Mouse (Mus musculus) hindbrain, embryonic 15.5 days (tissue): ENCODE measurements around the gene Prkag1. TPM values are rescaled to one million over a fixed set of nuclear protein-coding genes. Genes with fewer than 3 reads are reported as not detected.

ENCODE experiments used
- ATAC-seq: fragments of 200-750 bp; cut with Nextera tagmentation; 2 replicates; pipeline ENCODE4 v1.8.0; 2017; ENCODE audit warnings: low read depth, moderate number of reproducible peaks, moderate TSS enrichment; ENCODE audit not compliant: low FRiP score
- H3K27ac ChIP-seq: fragments of 300-500 bp; sonication (generic); replicated peaks from 2 replicates; pipeline ENCODE4 v1.5.1; 2015; ENCODE audit warnings: mild to moderate bottlenecking, inconsistent platforms
- H3K27me3 ChIP-seq: fragments of 300-500 bp; sonication (generic); 2 replicates; pipeline ENCODE4 v1.6.1; 2015; ENCODE audit warnings: control low read depth, inconsistent platforms
- H3K36me3 ChIP-seq: fragments of 300-500 bp; sonication (generic); 2 replicates; pipeline ENCODE4 v1.6.1; 2015; ENCODE audit warnings: control low read depth, inconsistent platforms
- H3K4me1 ChIP-seq: fragments of 300-500 bp; sonication (generic); replicated peaks from 2 replicates; pipeline ENCODE4 v1.6.1; 2015; ENCODE audit warnings: control low read depth, inconsistent platforms
- H3K4me2 ChIP-seq: fragments of 300-500 bp; sonication (generic); 2 replicates; pipeline ENCODE4 v1.6.1; 2015; ENCODE audit warnings: moderate library complexity, mild to moderate bottlenecking, inconsistent platforms
- H3K4me3 ChIP-seq: fragments of 300-500 bp; sonication (generic); 2 replicates; pipeline ENCODE4 v1.5.1; 2015; ENCODE audit warnings: mild to moderate bottlenecking, inconsistent platforms
- H3K9ac ChIP-seq: fragments of 300-500 bp; sonication (generic); 2 replicates; pipeline ENCODE4 v1.6.1; 2015; ENCODE audit warnings: inconsistent platforms
- H3K9me3 ChIP-seq: fragments of 300-500 bp; sonication (generic); 2 replicates; pipeline ENCODE4 v1.6.1; 2016; ENCODE audit warnings: control low read depth, inconsistent platforms
- WGBS: fragments of 180-500 bp; shearing (Covaris S2); methylation state at CpG from one replicate; pipeline ENCODE4 v1.1.7; 2015; 5-methylcytosine and 5-hydroxymethylcytosine counted together
- polyA plus RNA-seq: library from polyadenylated mRNA; unstranded; fragments of >200 nt; fragmentation: Nextera tagmentation; extraction: Ambion mirVana; gene quantifications from 2 replicates; pipeline ENCODE4 v1.2.1, GENCODE M21; 2015

Prkag1 gene
- polyA plus RNA-seq, 1 experiment from 2014 or later = 73.4 TPM

GRCm38 (mm10) chr15:98865771-98866170, 34.5 kb upstream of the Prkag1 start:
- H3K27me3 ChIP-seq = no peaks in the 10 kb centered on the region
- no peak overlapping the region for H3K9ac ChIP-seq
- peaks cover 55% of the 10 kb centered on the region for H3K36me3 ChIP-seq
- H3K9me3 ChIP-seq = no peaks in the 10 kb centered on the region
- H3K4me1 ChIP-seq = peaks cover 43% of the 10 kb centered on the region
- H3K4me2 ChIP-seq = no peak overlapping the region
- ATAC-seq = no peak
- WGBS = 97% methylated on average over 8 of the region's 8 CpGs
- H3K27ac ChIP-seq = no peak overlapping the region
- no peak overlapping the region for H3K4me3 ChIP-seq

GRCm38 (mm10) chr15:98864951-98865350, 33.6 kb upstream of the Prkag1 start:
- ATAC-seq = no peak
- no peaks in the 10 kb centered on the region for H3K9me3 ChIP-seq
- no peaks in the 10 kb centered on the region for H3K27me3 ChIP-seq
- H3K9ac ChIP-seq = no peak overlapping the region
- H3K27ac ChIP-seq = no peak overlapping the region
- H3K36me3 ChIP-seq = peaks cover 62% of the 10 kb centered on the region
- 95% methylated on average over 6 of the region's 6 CpGs for WGBS
- no peak overlapping the region for H3K4me2 ChIP-seq
- no peak overlapping the region for H3K4me3 ChIP-seq
- H3K4me1 ChIP-seq = peaks cover 37% of the 10 kb centered on the region

GRCm38 (mm10) chr15:98863451-98863958, 32.2 kb upstream of the Prkag1 start:
- WGBS = 91% methylated on average over 12 of the region's 12 CpGs
- Histone ChIP-seq H3K36me3 (peaks cover 75% of the 10 kb centered on the region), H3K27me3 (no peaks in the 10 kb centered on the region)

GRCm38 (mm10) chr15:98861701-98862410, 30.5 kb upstream of the Prkag1 start:
- H3K4me2 ChIP-seq = no peak overlapping the region
- 85% methylated on average over 21 of the region's 21 CpGs for WGBS

More at GRCm38 (mm10) chr15:98863451-98863958, 32.2 kb upstream of the Prkag1 start:
- Histone ChIP-seq H3K9me3 (no peaks in the 10 kb centered on the region), H3K9ac (no peak overlapping the region), H3K4me3 (no peak overlapping the region), H3K4me2 (no peak overlapping the region), H3K27ac (no peak overlapping the region), H3K4me1 (peaks cover 23% of the 10 kb centered on the region)
- ATAC-seq = no peak

DNA sequence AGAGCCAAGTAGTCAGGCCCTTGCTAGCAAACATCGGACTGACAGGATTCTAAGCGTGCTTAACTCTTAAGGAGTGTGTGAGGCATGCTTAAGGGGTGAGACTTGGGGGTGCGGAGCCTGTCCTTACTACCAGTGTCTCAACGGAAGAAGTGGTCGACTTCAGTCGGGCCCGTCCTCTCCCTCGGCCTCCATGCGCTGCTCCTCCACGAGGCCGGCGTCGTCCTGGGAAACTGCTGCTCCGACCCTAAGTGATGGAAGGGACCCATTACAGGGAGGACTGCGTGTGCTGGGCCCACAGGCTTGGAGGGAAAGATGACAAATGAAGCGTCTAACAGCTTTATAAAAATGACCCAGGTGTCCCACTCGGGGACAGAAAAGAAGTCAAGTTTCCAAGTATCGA, 29.6 kb upstream of the Prkag1 start:
- H3K9me3 ChIP-seq = no peaks in the 10 kb centered on the region
- no peak overlapping the region for H3K27ac ChIP-seq
- peaks cover 94% of the 10 kb centered on the region for H3K36me3 ChIP-seq
- H3K27me3 ChIP-seq = no peaks in the 10 kb centered on the region
- no peaks in the 10 kb centered on the region for H3K4me1 ChIP-seq
- H3K9ac ChIP-seq = no peak overlapping the region
- no peak overlapping the region for H3K4me2 ChIP-seq
- ATAC-seq = no peak
- WGBS = 94% methylated on average over 18 of the region's 18 CpGs
- H3K4me3 ChIP-seq = no peak overlapping the region

More at GRCm38 (mm10) chr15:98861701-98862410, 30.5 kb upstream of the Prkag1 start:
- Histone ChIP-seq H3K4me1 (peaks cover 6% of the 10 kb centered on the region; the same call in 1 of the 2 replicates), H3K9ac (no peak overlapping the region), H3K27ac (no peak overlapping the region), H3K4me3 (no peak overlapping the region), H3K36me3 (peaks cover 91% of the 10 kb centered on the region), H3K27me3 (no peaks in the 10 kb centered on the region), H3K9me3 (no peaks in the 10 kb centered on the region)
- ATAC-seq = no peak

- no peaks in the 10 kb centered on the region for H3K4me1 ChIP-seq
- no peaks in the 10 kb centered on the region for H3K9me3 ChIP-seq
- H3K4me2 ChIP-seq = no peak overlapping the region
- ATAC-seq = no peak
- H3K27ac ChIP-seq = no peak overlapping the region
- no peak overlapping the region for H3K9ac ChIP-seq
- H3K4me3 ChIP-seq = no peak overlapping the region
- no peaks in the 10 kb centered on the region for H3K27me3 ChIP-seq
- WGBS = 83% methylated on average over 9 of the region's 9 CpGs
- peaks cover 93% of the 10 kb centered on the region for H3K36me3 ChIP-seq
Observed at GRCm38 (mm10) chr15:98859319-98860043, 28.2 kb upstream of the Prkag1 start.

- no peaks in the 10 kb centered on the region for H3K27me3 ChIP-seq
- H3K9me3 ChIP-seq = no peaks in the 10 kb centered on the region
- H3K4me1 ChIP-seq = no peaks in the 10 kb centered on the region
- H3K4me2 ChIP-seq = no peak overlapping the region
- WGBS = 93% methylated on average over 16 of the region's 16 CpGs
- ATAC-seq = no peak
- no peak overlapping the region for H3K27ac ChIP-seq
- peaks cover 93% of the 10 kb centered on the region for H3K36me3 ChIP-seq
- no peak overlapping the region for H3K4me3 ChIP-seq
- H3K9ac ChIP-seq = no peak overlapping the region
Observed at GRCm38 (mm10) chr15:98854214-98854613, 22.9 kb upstream of the Prkag1 start.

DNA sequence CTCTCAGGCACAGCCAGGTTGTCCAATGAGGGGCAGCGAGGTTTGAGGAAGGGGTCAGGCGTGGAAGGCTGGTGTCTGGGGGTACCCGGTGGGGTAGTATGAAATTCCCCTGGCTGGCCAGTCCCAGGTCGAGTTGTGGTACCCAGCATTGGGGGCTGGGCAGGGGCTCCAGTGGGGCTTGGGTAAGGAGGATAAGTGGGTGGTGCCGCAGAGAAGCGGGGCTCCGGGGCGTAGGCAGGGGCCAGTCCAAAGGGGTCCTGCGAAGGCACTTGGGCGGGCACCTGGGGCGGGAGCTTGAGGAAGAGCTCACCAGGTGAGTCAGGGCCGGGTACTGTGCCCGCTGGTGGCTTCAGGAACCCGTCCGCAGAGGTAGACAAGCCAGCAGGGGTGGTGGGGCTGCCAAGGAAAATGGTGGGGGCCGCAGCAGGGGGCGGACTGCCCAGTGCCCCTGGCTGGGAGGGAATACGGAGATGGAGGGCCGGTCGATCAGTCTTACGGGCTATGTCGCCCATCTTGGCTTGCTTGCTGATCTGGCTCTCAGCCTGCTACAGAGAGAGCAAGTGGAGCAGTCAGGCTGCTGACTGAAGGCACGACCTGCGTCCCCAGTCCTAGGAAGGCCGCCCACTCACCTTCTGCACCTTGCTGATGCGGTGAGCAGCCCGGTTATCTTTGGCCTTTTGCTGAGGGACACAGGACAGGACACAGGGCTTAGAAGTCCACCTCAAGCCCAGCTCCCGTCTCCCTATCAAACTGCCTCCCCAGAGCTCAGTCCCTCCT, 22.0 kb upstream of the Prkag1 start:
- Histone ChIP-seq H3K36me3 (peaks cover 95% of the 10 kb centered on the region), H3K27me3 (no peaks in the 10 kb centered on the region), H3K9me3 (no peaks in the 10 kb centered on the region), H3K4me2 (no peak overlapping the region), H3K4me1 (no peaks in the 10 kb centered on the region), H3K27ac (no peak overlapping the region), H3K9ac (no peak overlapping the region), H3K4me3 (no peak overlapping the region)
- no peak for ATAC-seq
- 95% methylated on average over 28 of the region's 28 CpGs for WGBS

GRCm38 (mm10) chr15:98852733-98853132, 21.4 kb upstream of the Prkag1 start:
- Histone ChIP-seq H3K36me3 (peaks cover 95% of the 10 kb centered on the region), H3K27me3 (no peaks in the 10 kb centered on the region), H3K9ac (no peak overlapping the region), H3K9me3 (no peaks in the 10 kb centered on the region), H3K4me3 (no peak overlapping the region), H3K4me2 (no peak overlapping the region), H3K27ac (no peak overlapping the region), H3K4me1 (no peaks in the 10 kb centered on the region)
- 90% methylated on average over 9 of the region's 9 CpGs for WGBS
- no peak for ATAC-seq

DNA sequence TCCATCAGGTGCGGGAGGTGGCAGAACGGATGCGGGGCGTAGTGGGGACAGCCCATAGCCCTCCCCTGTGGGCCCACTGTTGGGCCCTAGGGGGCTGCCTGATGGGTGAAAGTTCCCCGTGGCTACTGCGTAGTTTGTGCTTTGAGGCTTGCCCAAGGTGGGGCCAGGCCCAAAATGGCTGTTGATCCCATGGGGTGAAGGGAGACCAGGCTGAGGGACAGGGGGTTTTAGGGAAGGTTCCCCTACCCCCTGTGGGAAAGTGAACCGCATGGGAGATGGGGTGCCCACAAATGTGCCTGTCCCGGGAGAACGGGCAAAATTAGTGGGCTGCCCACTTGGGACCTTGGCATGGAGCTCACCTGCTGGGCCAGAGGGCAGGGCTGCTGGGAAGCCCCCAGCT, 20.8 kb upstream of the Prkag1 start:
- Histone ChIP-seq H3K36me3 (peaks cover 95% of the 10 kb centered on the region), H3K9me3 (no peaks in the 10 kb centered on the region), H3K4me2 (no peak overlapping the region), H3K4me3 (no peak overlapping the region), H3K27ac (no peak overlapping the region), H3K4me1 (no peaks in the 10 kb centered on the region), H3K9ac (no peak overlapping the region), H3K27me3 (no peaks in the 10 kb centered on the region)
- WGBS = 97% methylated on average over 9 of the region's 9 CpGs
- no peak for ATAC-seq

GRCm38 (mm10) chr15:98851229-98851818, 20.0 kb upstream of the Prkag1 start:
- 91% methylated on average over 21 of the region's 21 CpGs for WGBS
- ATAC-seq = no peak
- H3K36me3 ChIP-seq = peaks cover 95% of the 10 kb centered on the region

More at GRCm38 (mm10) chr15:98851229-98851818, 20.0 kb upstream of the Prkag1 start:
- Histone ChIP-seq H3K27me3 (no peaks in the 10 kb centered on the region), H3K27ac (no peak overlapping the region), H3K9ac (no peak overlapping the region), H3K9me3 (no peaks in the 10 kb centered on the region), H3K4me1 (no peaks in the 10 kb centered on the region), H3K4me2 (no peak overlapping the region), H3K4me3 (no peak overlapping the region)
